12 mouse cellular contexts compared by ENCODE assay signal in genomic region chr14:77195314-77196020, GRCm38 (mm10). TPM values are rescaled to one million over a fixed set of nuclear protein-coding genes. Genes with fewer than 3 reads are reported as not detected.
DNase-seq lines count a peak whose midpoint lies in the region; ATAC-seq and TF ChIP-seq lines count a peak whose summit lies in the region.
"Had no signal": no experiment of that assay in that cellular context is flagged by ENCODE, and none has a peak within 500 bp of the region (broad histone marks: within the 10 kb centered on the region; RNA-seq: fewer than 3 reads in every experiment).

No protein-coding gene starts in this region.

- H3K9me3 ChIP-seq in lung, embryonic 14.5 days (ENCODE audit: low read depth, low read length): no peaks in the 10 kb centered on the region
- no peaks in the 10 kb centered on the region for H3K9me3 ChIP-seq in heart, embryonic 12.5 days (replicated peaks)

- H3K4me1 ChIP-seq in lung, embryonic 14.5 days (ENCODE audit: insufficient read depth): no peaks in the 10 kb centered on the region
- no peaks in the 10 kb centered on the region for H3K4me1 ChIP-seq in heart, embryonic 12.5 days (replicated peaks)

- H3K27ac ChIP-seq in lung, embryonic 14.5 days (ENCODE audit: low read depth): no peak overlapping the region
- H3K27ac ChIP-seq in heart, embryonic 12.5 days (ENCODE audit: poor library complexity, severe bottlenecking): no peak overlapping the region

- no peak overlapping the region for H3K9ac ChIP-seq in lung, embryonic 14.5 days
- no peak overlapping the region for H3K9ac ChIP-seq in heart, embryonic 12.5 days

- no peaks in the 10 kb centered on the region for H3K27me3 ChIP-seq in lung, embryonic 14.5 days (ENCODE audit: insufficient read depth, low read length)
- no peaks in the 10 kb centered on the region for H3K27me3 ChIP-seq in heart, embryonic 12.5 days (replicated peaks)

- H3K4me3 ChIP-seq in lung, embryonic 14.5 days (ENCODE audit: low read depth, low read length): no peak overlapping the region
- H3K4me3 ChIP-seq in heart, embryonic 12.5 days: no peak overlapping the region

- H3K4me2 ChIP-seq in lung, embryonic 14.5 days: no peak overlapping the region
- H3K4me2 ChIP-seq in heart, embryonic 12.5 days: no peak overlapping the region

- H3K36me3 ChIP-seq in lung, embryonic 14.5 days (ENCODE audit: insufficient read depth): no peaks in the 10 kb centered on the region
- no peaks in the 10 kb centered on the region for H3K36me3 ChIP-seq in heart, embryonic 12.5 days

- 31% methylated on average over 18 of the region's 18 CpGs for WGBS in lung, embryonic 14.5 days
- 54% methylated on average over 18 of the region's 18 CpGs for WGBS in heart, embryonic 12.5 days

- DNase-seq in lung, embryonic 14.5 days: peak; percentile 82
- no peak for DNase-seq in lung, postnatal 10 days
- peak; percentile 75 for DNase-seq in embryo, embryonic 11 days
- DNase-seq in hindlimb bud, embryonic 11.5 days (ENCODE audit: extremely low spot score, low read depth, low spot score): peak; percentile 37
- DNase-seq in retina, embryonic 14.5 days (ENCODE audit: low spot score): peak; percentile 55
- no peak for DNase-seq in spleen, postnatal 10 days (ENCODE audit: low spot score in 2 of 2)
- DNase-seq: cerebellum, adult 2 months; left cerebral cortex, postnatal 4 days; lung, postnatal 4 days; right cerebral cortex, adult 18-20 months had no signal

- TF ChIP-seq CTCF in lung, embryonic 14.5 days (IDR thresholded peaks at IDR 0.05; ENCODE audit: low read depth): no peak

- ATAC-seq in lung, embryonic 14.5 days (ENCODE audit: insufficient read depth): no peak
- ATAC-seq in megakaryocyte progenitor cell, adult 5-6 weeks (replicated peaks; ENCODE audit: poor library complexity): no peak
- ATAC-seq in heart, embryonic 12.5 days (ENCODE audit: insufficient number of reproducible peaks, low FRiP score): no peak

RNA-seq across cellular contexts. Expression of gene Enox1, which starts 38.9 kb away (rescaled TPM):
- 2.6 and 2.8 TPM in 2 replicates for polyA plus RNA-seq in lung, embryonic 14.5 days (2014; fragmentation: Nextera tagmentation; extraction: Ambion mirVana)
- total RNA-seq in megakaryocyte progenitor cell, adult 5-6 weeks (2015): not detected in 2 replicates
- 0.17 TPM in 1 of 2 replicates, not detected in the other for total RNA-seq in megakaryocyte progenitor cell, adult 5-6 weeks (2017)
- 3.2 and 4.5 TPM in 2 replicates for polyA plus RNA-seq in heart, embryonic 12.5 days (2016; fragmentation: Nextera tagmentation; extraction: Ambion mirVana)

Comparison
In these comparisons a context has a peak if more than half of its experiments do, and no peak if none do; other contexts are left out.
1. DNase-seq: peak in lung, embryonic 14.5 days (single experiment), embryo, embryonic 11 days (single experiment), hindlimb bud, embryonic 11.5 days (single experiment) and retina, embryonic 14.5 days (single experiment); none in lung, postnatal 10 days (single experiment) and spleen, postnatal 10 days (0 of 2).